Mouse (Mus musculus): ENCODE results near the gene Tmem178.

The Tmem178 gene

GRCm38 (mm10) chr17:81001010-81001409 is 56.6 kb downstream of the Tmem178 start:
- DNase-seq = no peak

- DNase-seq = no peak
Measured at GRCm38 (mm10) chr17:81001647-81002046, 57.2 kb downstream of the Tmem178 start.

- no peak for DNase-seq
Measured at GRCm38 (mm10) chr17:81002130-81002529, 57.7 kb downstream of the Tmem178 start.

GRCm38 (mm10) chr17:81004454-81004853 is 60.0 kb downstream of the Tmem178 start:
- DNase-seq = no peak

GRCm38 (mm10) chr17:81005292-81005691 is 60.9 kb downstream of the Tmem178 start:
- no peak for DNase-seq

- no peak for DNase-seq
Measured at GRCm38 (mm10) chr17:81009112-81009511, 64.7 kb downstream of the Tmem178 start.

GRCm38 (mm10) chr17:81010199-81010598 is 65.8 kb downstream of the Tmem178 start:
- DNase-seq = no peak

GRCm38 (mm10) chr17:81010844-81011685 is 66.6 kb downstream of the Tmem178 start:
- no peak for DNase-seq

GRCm38 (mm10) chr17:81015814-81016447 is 71.5 kb downstream of the Tmem178 start:
- peak; percentile 17 to 22 for DNase-seq

- no peak for DNase-seq
Measured at GRCm38 (mm10) chr17:81017132-81017531, 72.7 kb downstream of the Tmem178 start.

- no peak for DNase-seq
Measured at GRCm38 (mm10) chr17:81027331-81027730, 82.9 kb downstream of the Tmem178 start.

- no peak for DNase-seq
Measured at GRCm38 (mm10) chr17:81031830-81032442, 87.5 kb downstream of the Tmem178 start.

GRCm38 (mm10) chr17:81032957-81033356 is 88.5 kb downstream of the Tmem178 start:
- DNase-seq = no peak

- DNase-seq = no peak
Measured at GRCm38 (mm10) chr17:81035354-81035753, 90.9 kb downstream of the Tmem178 start.

GRCm38 (mm10) chr17:81038707-81039408 is 94.4 kb downstream of the Tmem178 start:
- no peak for DNase-seq

- no peak for DNase-seq
Measured at GRCm38 (mm10) chr17:81041662-81042061, 97.2 kb downstream of the Tmem178 start.

GRCm38 (mm10) chr17:81044356-81044755 is 99.9 kb downstream of the Tmem178 start:
- DNase-seq = no peak

GRCm38 (mm10) chr17:81045115-81045514 is 100.7 kb downstream of the Tmem178 start:
- DNase-seq = no peak

- peak; percentile 60 to 63 for DNase-seq
Measured at GRCm38 (mm10) chr17:81045525-81046150, 101.2 kb downstream of the Tmem178 start.

- no peak for DNase-seq
Measured at GRCm38 (mm10) chr17:81047930-81048564, 103.6 kb downstream of the Tmem178 start.

Measured in B cell, adult 2 months (primary cell).